Mouse (Mus musculus): ENCODE data around the gene Srgap3. TPM values are rescaled to one million over a fixed set of nuclear protein-coding genes. Genes with fewer than 3 reads are reported as not detected.

Srgap3 gene
- polyA plus RNA-seq, 1 experiment from 2014 or later, result 0.13 TPM

DNA sequence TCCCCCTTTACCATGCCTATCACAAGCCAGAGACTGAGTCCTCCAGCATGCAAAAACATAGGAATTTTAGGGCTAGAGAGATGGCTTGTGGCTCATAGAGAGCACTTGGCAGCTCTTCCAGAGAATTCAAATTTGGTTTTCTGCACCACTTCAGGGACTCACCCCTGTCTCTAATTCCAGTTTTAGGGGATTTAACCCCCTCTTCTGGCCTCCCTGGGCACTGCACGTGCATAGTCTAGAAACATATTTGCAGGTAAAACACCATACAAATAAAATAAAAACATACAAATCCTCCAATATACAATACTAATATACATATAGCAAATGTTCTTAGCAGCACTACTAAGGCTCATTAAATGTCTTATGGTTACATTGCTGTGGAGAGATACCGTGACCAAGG is 4.2 kb upstream of the Srgap3 start:
- TF ChIP-seq EP300 (IDR thresholded peaks at IDR 0.05; ENCODE audit: low read depth) (no peak), CTCF (IDR thresholded peaks at IDR 0.05; ENCODE audit: low read depth) (peak; percentile 29)
- 82% methylated on average over 2 of the region's 2 CpGs for WGBS (ENCODE audit: insufficient replicate concordance)
- H3K27me3 ChIP-seq (ENCODE audit: insufficient read depth, low read length), result no peaks in the 10 kb centered on the region
- H3K9ac ChIP-seq (replicated peaks), result no peak overlapping the region
- H3K4me1 ChIP-seq (ENCODE audit: insufficient read depth), result peaks cover 7% of the 10 kb centered on the region
- H3K9me3 ChIP-seq (ENCODE audit: low read length), result no peaks in the 10 kb centered on the region
- H3K4me2 ChIP-seq (ENCODE audit: low read depth, low read length), result no peak overlapping the region
- ATAC-seq (no peak), DNase-seq (no peak)
- no peak overlapping the region for H3K27ac ChIP-seq (ENCODE audit: low read depth)
- H3K36me3 ChIP-seq (replicated peaks; ENCODE audit: insufficient read depth, low read length), result no peaks in the 10 kb centered on the region
- no peak overlapping the region for H3K4me3 ChIP-seq (ENCODE audit: low read depth, low read length)

GRCm38 (mm10) chr6:112950205-112951110 is 3.4 kb upstream of the Srgap3 start:
- ATAC-seq (no peak), DNase-seq (no peak)
- Histone ChIP-seq H3K4me3 (ENCODE audit: low read depth, low read length) (no peak overlapping the region), H3K9me3 (ENCODE audit: low read length) (no peaks in the 10 kb centered on the region), H3K27me3 (ENCODE audit: insufficient read depth, low read length) (no peaks in the 10 kb centered on the region), H3K36me3 (replicated peaks; ENCODE audit: insufficient read depth, low read length) (no peaks in the 10 kb centered on the region), H3K27ac (ENCODE audit: low read depth) (no peak overlapping the region), H3K9ac (replicated peaks) (no peak overlapping the region), H3K4me1 (ENCODE audit: insufficient read depth) (peaks cover 7% of the 10 kb centered on the region), H3K4me2 (ENCODE audit: low read depth, low read length) (no peak overlapping the region)
- TF ChIP-seq CTCF (IDR thresholded peaks at IDR 0.05; ENCODE audit: low read depth) (no peak), EP300 (IDR thresholded peaks at IDR 0.05; ENCODE audit: low read depth) (no peak)
- WGBS (ENCODE audit: insufficient replicate concordance), result 42% methylated on average over 8 of the region's 8 CpGs

DNA sequence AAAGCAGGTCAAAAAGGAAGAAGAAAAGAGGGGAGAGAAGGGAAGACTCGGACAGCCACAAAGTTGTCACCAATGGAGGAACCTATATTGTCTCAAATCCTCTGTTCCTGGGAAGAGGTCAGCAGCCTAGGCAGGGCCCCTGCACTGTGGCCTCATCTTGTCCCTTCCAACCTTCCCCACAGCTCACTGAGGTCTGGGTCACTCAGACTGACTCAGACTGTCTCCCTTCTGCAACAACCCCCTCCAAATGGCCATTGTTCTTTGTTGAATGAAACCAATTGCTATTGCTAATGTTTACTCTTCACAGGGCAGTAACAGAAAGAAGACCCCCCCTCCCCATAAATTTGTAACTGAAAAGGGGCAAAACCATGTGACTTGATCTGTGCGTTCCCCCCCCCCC is 2.2 kb upstream of the Srgap3 start:
- peaks cover 7% of the 10 kb centered on the region for H3K4me1 ChIP-seq (ENCODE audit: insufficient read depth)

GRCm38 (mm10) chr6:112948416-112948815 is 1.4 kb upstream of the Srgap3 start:
- no peaks in the 10 kb centered on the region for H3K27me3 ChIP-seq (ENCODE audit: insufficient read depth, low read length)
- no peak for DNase-seq
- WGBS (ENCODE audit: insufficient replicate concordance), result 81% methylated on average over 2 of the region's 2 CpGs
- ATAC-seq, result no peak
- no peak overlapping the region for H3K27ac ChIP-seq (ENCODE audit: low read depth)
- H3K9ac ChIP-seq (replicated peaks), result no peak overlapping the region
- no peaks in the 10 kb centered on the region for H3K36me3 ChIP-seq (replicated peaks; ENCODE audit: insufficient read depth, low read length)
- H3K4me3 ChIP-seq (ENCODE audit: low read depth, low read length), result no peak overlapping the region
- H3K9me3 ChIP-seq (ENCODE audit: low read length), result no peaks in the 10 kb centered on the region
- peaks cover 7% of the 10 kb centered on the region for H3K4me1 ChIP-seq (ENCODE audit: insufficient read depth)
- H3K4me2 ChIP-seq (ENCODE audit: low read depth, low read length), result no peak overlapping the region
- TF ChIP-seq EP300 (IDR thresholded peaks at IDR 0.05; ENCODE audit: low read depth) (no peak), CTCF (IDR thresholded peaks at IDR 0.05; ENCODE audit: low read depth) (no peak)

More for the DNA sequence above, 2.2 kb upstream of the Srgap3 start:
- ATAC-seq (no peak), DNase-seq (no peak)
- Histone ChIP-seq H3K9me3 (ENCODE audit: low read length) (no peaks in the 10 kb centered on the region), H3K36me3 (replicated peaks; ENCODE audit: insufficient read depth, low read length) (no peaks in the 10 kb centered on the region), H3K9ac (replicated peaks) (no peak overlapping the region), H3K4me2 (ENCODE audit: low read depth, low read length) (no peak overlapping the region), H3K4me3 (ENCODE audit: low read depth, low read length) (no peak overlapping the region), H3K27me3 (ENCODE audit: insufficient read depth, low read length) (no peaks in the 10 kb centered on the region), H3K27ac (ENCODE audit: low read depth) (no peak overlapping the region)
- TF ChIP-seq EP300 (IDR thresholded peaks at IDR 0.05; ENCODE audit: low read depth) (no peak), CTCF (IDR thresholded peaks at IDR 0.05; ENCODE audit: low read depth) (no peak)
- 62% methylated on average over 2 of the region's 2 CpGs for WGBS (ENCODE audit: insufficient replicate concordance)

GRCm38 (mm10) chr6:112946021-112946811 is 850 bp downstream of the Srgap3 start:
- Histone ChIP-seq H3K9ac (replicated peaks) (no peak overlapping the region), H3K36me3 (replicated peaks; ENCODE audit: insufficient read depth, low read length) (no peaks in the 10 kb centered on the region), H3K9me3 (ENCODE audit: low read length) (no peaks in the 10 kb centered on the region), H3K27ac (ENCODE audit: low read depth) (no peak overlapping the region), H3K27me3 (ENCODE audit: insufficient read depth, low read length) (no peaks in the 10 kb centered on the region), H3K4me1 (ENCODE audit: insufficient read depth) (peaks cover 7% of the 10 kb centered on the region), H3K4me2 (ENCODE audit: low read depth, low read length) (peak overlapping the region; percentile 80), H3K4me3 (ENCODE audit: low read depth, low read length) (peak overlapping the region; percentile 53)
- 12% methylated on average over 12 of the region's 12 CpGs for WGBS (ENCODE audit: insufficient replicate concordance)
- no peak for DNase-seq
- no peak for ATAC-seq
- no peak for TF ChIP-seq EP300 (IDR thresholded peaks at IDR 0.05; ENCODE audit: low read depth)
- TF ChIP-seq CTCF (IDR thresholded peaks at IDR 0.05; ENCODE audit: low read depth), result no peak

GRCm38 (mm10) chr6:112945181-112945751 is 1.8 kb downstream of the Srgap3 start:
- Histone ChIP-seq H3K27ac (ENCODE audit: low read depth) (no peak overlapping the region), H3K4me1 (ENCODE audit: insufficient read depth) (peaks cover 7% of the 10 kb centered on the region), H3K27me3 (ENCODE audit: insufficient read depth, low read length) (no peaks in the 10 kb centered on the region), H3K9me3 (ENCODE audit: low read length) (no peaks in the 10 kb centered on the region), H3K9ac (replicated peaks) (no peak overlapping the region), H3K4me3 (ENCODE audit: low read depth, low read length) (no peak overlapping the region; the same call in 1 of the 2 replicates), H3K4me2 (ENCODE audit: low read depth, low read length) (no peak overlapping the region), H3K36me3 (replicated peaks; ENCODE audit: insufficient read depth, low read length) (no peaks in the 10 kb centered on the region)
- TF ChIP-seq EP300 (IDR thresholded peaks at IDR 0.05; ENCODE audit: low read depth) (no peak), CTCF (IDR thresholded peaks at IDR 0.05; ENCODE audit: low read depth) (no peak)
- 40% methylated on average over 14 of the region's 14 CpGs for WGBS (ENCODE audit: insufficient replicate concordance)
- ATAC-seq (no peak), DNase-seq (no peak)

Measured in liver, postnatal 0 days (tissue).